Mouse (Mus musculus) midbrain, postnatal 0 days (tissue): ENCODE results near the gene Lrrn3. TPM values are rescaled to one million over a fixed set of nuclear protein-coding genes. Genes with fewer than 3 reads are reported as not detected.
A peak's percentile ranks its signal among the peaks of the same experiment; 100 is the strongest.

Experiments
- ATAC-seq: fragments of 200-750 bp; cut with Nextera tagmentation; 2 replicates; pipeline ENCODE4 v1.8.0; 2017; ENCODE audit warnings: moderate number of reproducible peaks, mild to moderate bottlenecking, moderate TSS enrichment, moderate library complexity; ENCODE audit not compliant: low FRiP score
- DNase-seq: peaks from one replicate; pipeline ENCODE4 v3.0.0-alpha.2; 2015; ENCODE audit warnings: low spot score
- H3K27ac ChIP-seq: fragments of 300-500 bp; sonication (generic); 2 replicates; pipeline ENCODE4 v1.5.1; 2014; ENCODE audit warnings: low read depth, mild to moderate bottlenecking, low read length, mixed read lengths
- H3K27me3 ChIP-seq: fragments of 300-500 bp; sonication (generic); 2 replicates; pipeline ENCODE4 v1.6.1; 2014; ENCODE audit warnings: low read length, control low read depth, mixed read lengths; ENCODE audit not compliant: insufficient read depth
- H3K36me3 ChIP-seq: fragments of 300-500 bp; sonication (generic); 2 replicates; pipeline ENCODE4 v1.6.1; 2014; ENCODE audit warnings: low read length, control low read depth, mixed read lengths; ENCODE audit not compliant: insufficient read depth
- H3K4me1 ChIP-seq: fragments of 300-500 bp; sonication (generic); 2 replicates; pipeline ENCODE4 v1.6.1; 2014; ENCODE audit warnings: mild to moderate bottlenecking, control low read depth, antibody characterized with exemption, low read length, mixed read lengths; ENCODE audit not compliant: insufficient read depth
- H3K4me2 ChIP-seq: fragments of 300-500 bp; sonication (generic); 2 replicates; pipeline ENCODE4 v1.6.1; 2014; ENCODE audit warnings: low read depth, mild to moderate bottlenecking, low read length, mixed read lengths; ENCODE audit not compliant: poor library complexity, severe bottlenecking
- H3K4me3 ChIP-seq: fragments of 300-500 bp; sonication (generic); 2 replicates; pipeline ENCODE4 v1.5.1; 2014; ENCODE audit warnings: low read depth, mild to moderate bottlenecking, low read length, moderate library complexity
- H3K9ac ChIP-seq: fragments of 300-500 bp; sonication (generic); replicated peaks from 2 replicates; pipeline ENCODE4 v1.6.1; 2014; ENCODE audit warnings: mild to moderate bottlenecking, low read length, moderate library complexity, mixed read lengths; ENCODE audit not compliant: poor library complexity, severe bottlenecking
- H3K9me3 ChIP-seq: fragments of 300-500 bp; sonication (generic); 2 replicates; pipeline ENCODE4 v1.6.1; 2016; ENCODE audit warnings: low read length, control low read depth
- CTCF ChIP-seq: IDR thresholded peaks from 2 replicates; pipeline ENCODE4 v1.5.1; 2016; ENCODE audit warnings: antibody characterized with exemption, mild to moderate bottlenecking
- WGBS: fragments of 180-500 bp; shearing (Covaris S2); extraction: QIAGEN DNeasy Blood & Tissue Kit; methylation state at CpG from one replicate; pipeline ENCODE4 v1.1.7; 2014; 5-methylcytosine and 5-hydroxymethylcytosine counted together
- polyA plus RNA-seq: library from polyadenylated mRNA; unstranded; fragments of >200 nt; fragmentation: Nextera tagmentation; extraction: Ambion mirVana; gene quantifications from 2 replicates; pipeline ENCODE4 v1.2.1, GENCODE M21; 2015
- total RNA-seq: library from RNA; depleted of rRNA; stranded (reverse); fragments of >200 nt; gene quantifications from 2 replicates; pipeline ENCODE4 v1.2.3, GENCODE M21; 2014

Lrrn3 gene
- total and polyA plus RNA-seq, 2 experiments from 2014 or later, result 84.4 to 101 TPM

GRCm38 (mm10) chr12:41417961-41418360 lies 68.3 kb downstream of the Lrrn3 start:
- H3K27ac ChIP-seq, result no peak overlapping the region
- no peaks in the 10 kb centered on the region for H3K4me1 ChIP-seq
- H3K36me3 ChIP-seq, result no peaks in the 10 kb centered on the region
- 90% methylated on average over 4 of the region's 4 CpGs for WGBS
- H3K27me3 ChIP-seq, result no peaks in the 10 kb centered on the region
- H3K9me3 ChIP-seq, result no peaks in the 10 kb centered on the region
- DNase-seq, result no peak
- no peak for ATAC-seq
- no peak overlapping the region for H3K9ac ChIP-seq
- H3K4me3 ChIP-seq, result no peak overlapping the region
- no peak overlapping the region for H3K4me2 ChIP-seq
- no peak for TF ChIP-seq CTCF

- TF ChIP-seq CTCF, result no peak
- Histone ChIP-seq H3K36me3 (no peaks in the 10 kb centered on the region), H3K4me3 (no peak overlapping the region), H3K9me3 (no peaks in the 10 kb centered on the region), H3K27ac (no peak overlapping the region), H3K27me3 (no peaks in the 10 kb centered on the region), H3K4me2 (no peak overlapping the region), H3K4me1 (no peaks in the 10 kb centered on the region), H3K9ac (no peak overlapping the region)
- 73% methylated on average over 3 of the region's 3 CpGs for WGBS
- ATAC-seq (no peak), DNase-seq (no peak)
These were observed 69.1 kb downstream of the Lrrn3 start for GRCm38 (mm10) chr12:41417099-41417498.

DNA sequence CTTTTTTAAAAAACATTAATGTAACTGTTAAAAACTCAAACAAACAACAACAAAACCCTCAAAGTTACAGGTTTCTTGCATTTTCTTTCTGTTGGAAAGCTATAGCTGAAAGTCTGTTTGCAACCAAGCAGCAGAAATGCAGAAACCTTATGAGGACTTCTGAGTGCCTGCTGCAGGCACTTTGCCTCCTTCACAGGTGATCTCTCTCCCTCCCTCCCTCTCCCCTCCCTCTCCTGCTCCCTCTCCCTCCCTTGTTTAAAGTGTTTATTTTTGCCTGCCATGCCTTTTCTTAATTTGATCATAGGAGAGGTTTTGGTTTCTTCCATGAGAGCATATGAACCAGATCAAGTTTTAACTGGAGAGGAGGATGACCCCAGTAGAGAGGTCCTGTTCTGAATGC lies 69.6 kb downstream of the Lrrn3 start:
- H3K4me3 ChIP-seq, result no peak overlapping the region
- no peak overlapping the region for H3K9ac ChIP-seq
- ATAC-seq, result no peak
- no peaks in the 10 kb centered on the region for H3K27me3 ChIP-seq
- no peak for DNase-seq
- H3K36me3 ChIP-seq, result no peaks in the 10 kb centered on the region
- H3K27ac ChIP-seq, result no peak overlapping the region
- no peaks in the 10 kb centered on the region for H3K4me1 ChIP-seq
- H3K4me2 ChIP-seq, result no peak overlapping the region
- no peak for TF ChIP-seq CTCF
- H3K9me3 ChIP-seq, result no peaks in the 10 kb centered on the region

DNA sequence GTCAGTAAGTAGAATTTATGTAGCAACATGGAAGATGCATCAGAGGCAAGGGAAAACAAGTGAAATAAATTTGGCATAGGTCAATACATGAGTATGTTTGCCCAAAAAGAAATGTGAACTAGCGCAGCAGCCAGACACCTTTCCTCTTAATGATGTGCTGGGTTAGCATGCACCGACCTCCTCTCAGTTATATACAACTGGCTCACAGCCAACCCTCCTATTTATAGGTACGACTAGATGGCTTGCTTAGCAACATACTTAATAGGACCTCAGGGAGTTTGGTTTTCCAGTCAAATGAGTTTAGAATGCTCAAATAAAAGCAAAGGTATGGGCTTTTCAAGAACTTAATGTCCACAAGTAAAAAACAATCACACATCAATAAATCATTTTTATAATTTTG lies 76.8 kb downstream of the Lrrn3 start:
- no peak for TF ChIP-seq CTCF
- Histone ChIP-seq H3K4me2 (no peak overlapping the region), H3K9ac (no peak overlapping the region), H3K4me1 (no peaks in the 10 kb centered on the region), H3K9me3 (no peaks in the 10 kb centered on the region), H3K36me3 (no peaks in the 10 kb centered on the region), H3K4me3 (no peak overlapping the region), H3K27me3 (no peaks in the 10 kb centered on the region), H3K27ac (no peak overlapping the region)
- ATAC-seq (no peak), DNase-seq (peak; percentile 63)
- WGBS, result 58% methylated on average over 3 of the region's 3 CpGs

- no peak overlapping the region for H3K9ac ChIP-seq
- no peak for DNase-seq
- no peak overlapping the region for H3K4me3 ChIP-seq
- no peak for TF ChIP-seq CTCF
- H3K4me2 ChIP-seq, result no peak overlapping the region
- 44% methylated on average over 3 of the region's 3 CpGs for WGBS
- no peak overlapping the region for H3K27ac ChIP-seq
- no peaks in the 10 kb centered on the region for H3K27me3 ChIP-seq
- H3K9me3 ChIP-seq, result no peaks in the 10 kb centered on the region
- H3K4me1 ChIP-seq, result no peaks in the 10 kb centered on the region
- no peaks in the 10 kb centered on the region for H3K36me3 ChIP-seq
- no peak for ATAC-seq
These were observed 84.3 kb downstream of the Lrrn3 start for GRCm38 (mm10) chr12:41401923-41402322.
